Mouse (Mus musculus) layer of hippocampus, adult 6 months (tissue): ENCODE results near the gene Cdkl2. TPM values are rescaled to one million over a fixed set of nuclear protein-coding genes. Genes with fewer than 3 reads are reported as not detected.

Experiments
- long read RNA-seq, 2 experiments: library from polyadenylated mRNA; unstranded; transcript quantifications; one replicate each; pipeline ENCODE4 v2.0.0; 2019 to 2020
- polyA plus RNA-seq: library from polyadenylated mRNA; unstranded; fragments of <200 nt; fragmentation: Nextera tagmentation; gene quantifications from 2 replicates; pipeline ENCODE4 v1.2.3, GENCODE M21; 2021

Cdkl2 gene
- polyA plus RNA-seq, result 15.3 and 16.8 TPM in 2 replicates
- long read RNA-seq, experiment 1, full-length matches to known transcripts, result 9 of 50 reads
- long read RNA-seq, experiment 1, partial matches to known transcripts, result 34 of 50 reads
- long read RNA-seq, experiment 1, other reads (novel, unspliced or antisense), result 7 of 50 reads
- long read RNA-seq, experiment 2, full-length matches to known transcripts, result 32 of 51 reads
- long read RNA-seq, experiment 2, partial matches to known transcripts, result 10 of 51 reads
- long read RNA-seq, experiment 2, other reads (novel, unspliced or antisense), result 9 of 51 reads

GRCm38 (mm10) chr5:92043783-92044182 is at the start of gene Cdkl2:
TSS of gene Cdkl2 (minus strand) at chr5:92043883.

GRCm38 (mm10) chr5:92083417-92084038 is 39.8 kb upstream of the Cdkl2 start, which contains the start of gene G3bp2:
TSS of gene G3bp2 (minus strand) at chr5:92083719.

GRCm38 (mm10) chr5:91987236-91987635 is 56.4 kb downstream of the Cdkl2 start, which contains the start of gene Odaph:
TSS of gene Odaph (plus strand) at chr5:91987475.

GRCm38 (mm10) chr5:91962639-91963440 is 80.8 kb downstream of the Cdkl2 start, which contains the start of gene Rchy1:
TSS of gene Rchy1 (minus strand) at chr5:91963068.

Other genes with a start within 250 kb of the Cdkl2 start
- gene Rchy1, start 80.8 kb downstream of the Cdkl2 start, polyA plus RNA-seq, result 43.9 and 49.3 TPM in 2 replicates
- gene Odaph, start 56.4 kb downstream of the Cdkl2 start, polyA plus RNA-seq, result not detected in 2 replicates
- gene G3bp2, start 39.8 kb upstream of the Cdkl2 start, polyA plus RNA-seq, result 282 and 297 TPM in 2 replicates
- 13.7 and 14.1 TPM in 2 replicates for gene Uso1, start 94.1 kb upstream of the Cdkl2 start, polyA plus RNA-seq
- gene U90926, start 171.5 kb upstream of the Cdkl2 start, polyA plus RNA-seq, result not detected in 2 replicates
- gene Ppef2, start 212.4 kb upstream of the Cdkl2 start, polyA plus RNA-seq, result 0.34 and 0.49 TPM in 2 replicates
- gene Naaa, start 234.3 kb upstream of the Cdkl2 start, polyA plus RNA-seq, result 44.4 and 55.2 TPM in 2 replicates